Mouse (Mus musculus): Measurements from ENCODE around the gene Entpd1.
A peak's percentile ranks its signal among the peaks of the same experiment; 100 is the strongest.

Entpd1 gene

DNA sequence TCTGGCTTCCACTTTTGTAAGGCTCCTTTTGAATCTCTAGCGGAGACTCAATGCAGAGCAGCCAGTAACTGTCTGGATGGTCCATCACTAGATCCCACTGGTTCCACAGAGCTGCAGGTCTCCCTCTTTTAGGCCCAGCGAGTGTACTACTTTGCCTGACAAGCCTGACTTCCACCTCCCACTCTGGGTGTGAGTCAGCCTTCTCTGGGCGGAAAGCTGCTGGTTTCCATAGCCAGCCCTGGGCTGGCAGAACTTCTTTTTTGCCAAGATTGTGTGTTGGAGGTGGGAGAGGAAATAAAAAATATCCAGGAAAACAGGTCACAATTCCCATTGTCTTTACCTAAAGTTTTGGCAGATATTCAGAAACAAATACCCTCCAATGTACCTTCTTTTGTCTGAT lies 17.9 kb downstream of the Entpd1 start:
- DNase-seq: no peak

DNA sequence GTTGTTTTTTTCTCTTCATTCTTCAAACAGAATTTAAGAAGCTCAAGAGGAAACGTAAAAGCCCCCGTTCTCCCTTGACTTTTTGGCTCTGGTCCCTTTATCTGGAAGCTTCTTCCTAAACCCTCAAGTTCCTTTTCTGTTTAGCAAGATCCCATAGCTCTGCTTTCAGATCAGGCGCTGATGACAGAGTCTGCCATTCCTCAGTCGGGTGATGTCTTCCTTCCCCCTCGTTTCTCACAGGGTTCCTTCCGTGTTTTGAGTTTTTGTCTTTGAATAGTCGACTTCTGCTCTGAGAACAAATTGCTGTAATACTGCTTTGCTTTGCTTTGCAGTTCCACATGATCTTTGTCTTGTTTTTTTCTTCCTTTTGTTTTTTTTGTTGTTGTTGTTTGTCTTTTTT lies 18.4 kb downstream of the Entpd1 start:
- DNase-seq: no peak

DNA sequence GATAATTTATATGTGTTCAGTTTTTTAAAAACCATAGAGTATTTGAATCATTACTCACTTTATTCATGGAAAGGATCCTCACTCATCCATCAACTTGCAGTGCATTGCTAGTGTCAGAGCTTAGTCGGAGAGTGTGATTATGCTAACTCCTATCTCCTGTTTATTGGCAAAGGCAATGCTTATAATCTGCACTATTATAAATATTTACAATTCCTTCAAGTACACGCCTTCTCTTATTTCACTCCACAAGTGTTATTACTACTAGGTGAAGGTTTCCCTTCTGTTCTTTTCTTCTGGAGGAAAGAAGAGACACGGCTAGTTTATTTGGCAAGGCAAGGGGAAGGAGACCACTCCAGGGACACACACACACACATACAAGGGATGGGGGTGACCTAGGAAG lies 20.0 kb downstream of the Entpd1 start:
- no peak for DNase-seq

DNA sequence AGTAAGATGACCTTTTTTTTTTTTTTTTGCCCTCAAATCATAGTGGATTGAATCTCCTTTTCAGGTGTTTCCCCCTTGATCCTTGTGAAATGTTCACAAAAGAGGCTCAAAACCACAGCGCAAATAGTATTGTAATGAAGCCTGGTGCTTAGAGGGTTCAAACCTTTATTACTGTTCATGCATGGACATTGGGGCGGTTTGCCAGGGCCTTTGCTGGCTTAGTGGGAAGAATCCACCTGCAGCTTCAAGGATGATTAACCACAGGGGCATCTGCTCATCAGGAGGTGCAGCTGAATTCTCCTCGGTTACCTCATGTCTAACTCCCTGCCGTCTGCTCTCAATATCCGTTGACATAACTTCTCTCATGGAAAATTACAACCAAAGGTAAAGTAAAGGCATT lies 20.5 kb downstream of the Entpd1 start:
- no peak for DNase-seq

DNA sequence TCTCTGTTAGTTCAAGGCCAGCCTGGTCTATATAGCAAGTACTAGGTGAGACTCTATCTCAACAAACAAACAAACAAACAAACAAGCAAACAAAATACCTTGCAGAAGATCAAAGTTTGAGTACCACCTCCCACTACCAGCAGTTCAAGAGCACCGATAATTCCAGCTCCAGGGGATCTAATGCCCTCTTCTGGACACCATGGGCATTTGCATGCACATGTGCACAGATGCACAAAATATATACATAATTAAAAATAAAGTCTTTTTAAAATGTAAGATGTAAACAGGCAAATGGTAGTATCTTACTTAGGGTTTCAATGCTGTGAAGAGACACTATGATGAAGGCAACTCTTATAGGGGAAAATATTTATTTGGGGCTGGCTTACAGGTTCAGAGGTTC lies 21.0 kb downstream of the Entpd1 start:
- DNase-seq: no peak

DNA sequence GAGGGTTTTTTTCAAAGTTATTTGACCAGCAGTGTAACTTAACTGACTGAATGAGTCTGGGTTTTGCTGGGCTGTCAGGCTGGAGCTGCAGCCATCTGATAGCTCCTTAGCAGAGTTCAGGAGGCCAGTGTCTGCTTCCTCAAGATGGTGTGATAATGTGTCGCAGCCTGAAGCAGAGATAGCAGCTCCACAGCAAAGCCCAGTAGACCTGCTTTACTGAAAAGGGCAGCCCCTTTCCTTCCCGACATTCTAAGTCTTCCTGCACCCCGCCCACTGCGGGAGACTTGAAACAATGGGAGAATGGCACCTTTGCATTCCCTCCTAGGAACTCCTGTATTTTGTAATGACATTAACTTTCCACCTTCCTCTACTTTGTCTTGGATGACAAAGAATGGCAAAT lies 24.9 kb downstream of the Entpd1 start:
- DNase-seq: no peak

DNA sequence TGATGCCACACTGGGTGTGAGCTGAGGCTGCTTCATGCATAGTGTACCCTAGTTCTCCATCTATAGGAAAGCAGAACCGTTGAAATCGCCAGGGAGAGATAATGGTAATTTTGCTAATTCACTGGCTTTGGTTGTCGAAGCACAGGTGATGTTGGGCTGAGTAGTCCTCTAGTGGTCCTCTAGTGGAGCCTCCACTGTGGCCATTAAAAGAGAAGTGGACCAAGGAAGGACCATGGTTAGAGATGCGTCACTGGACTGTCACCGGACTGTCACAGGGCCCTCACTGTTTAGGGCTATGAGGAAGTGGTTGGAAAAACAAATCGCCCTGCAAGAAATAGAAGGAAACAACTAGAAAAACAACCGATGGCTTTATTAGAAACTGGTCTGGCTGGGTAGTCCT lies 25.4 kb downstream of the Entpd1 start:
- DNase-seq: no peak

DNA sequence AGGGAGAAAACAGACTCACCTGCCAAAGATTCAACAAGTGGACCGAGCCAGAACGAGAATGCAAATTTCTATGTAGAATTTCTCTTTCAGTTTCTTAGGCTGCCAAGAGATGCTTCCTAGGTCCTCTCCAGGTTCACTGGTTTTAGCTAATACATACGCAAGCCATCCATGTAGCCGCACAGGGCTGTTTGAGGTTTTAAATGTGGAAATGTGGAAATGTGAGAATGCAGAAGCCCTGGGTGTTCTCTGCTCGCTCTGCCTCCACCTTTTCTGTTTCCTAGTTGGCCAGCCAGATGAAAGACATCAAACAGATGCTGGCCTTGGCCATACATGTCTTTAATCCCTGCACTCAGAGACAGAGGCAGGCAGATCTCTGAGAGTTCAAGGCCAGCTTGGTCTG lies 26.4 kb downstream of the Entpd1 start:
- DNase-seq: no peak

DNA sequence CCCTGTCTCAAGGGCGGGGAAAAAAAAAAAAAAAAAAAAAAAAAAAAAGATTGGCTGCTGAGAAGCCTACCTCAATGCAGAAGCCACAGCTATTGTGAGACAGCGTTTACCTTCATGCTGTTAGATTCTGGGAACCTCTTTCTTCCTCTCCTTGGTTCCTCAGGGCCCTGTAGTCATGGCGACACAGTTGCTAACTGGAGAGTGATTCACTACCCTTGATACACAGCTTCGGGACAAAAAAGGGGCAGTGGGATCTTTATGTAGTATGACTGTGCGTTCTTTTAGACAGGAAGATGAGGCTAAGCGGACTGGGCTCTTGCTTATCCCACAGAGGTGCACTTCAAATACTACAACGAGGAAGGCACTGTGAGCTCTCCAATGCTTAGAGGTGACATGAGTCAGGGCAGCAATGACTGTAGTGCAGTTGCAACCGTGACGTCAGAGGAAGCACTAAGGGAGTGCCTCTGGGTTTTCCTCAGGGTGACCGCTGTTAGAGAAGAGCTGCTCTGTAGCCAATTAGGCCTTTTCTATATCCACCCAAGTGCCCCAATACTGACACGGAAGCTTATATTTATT lies 27.7 kb downstream of the Entpd1 start:
- no peak for DNase-seq

DNA sequence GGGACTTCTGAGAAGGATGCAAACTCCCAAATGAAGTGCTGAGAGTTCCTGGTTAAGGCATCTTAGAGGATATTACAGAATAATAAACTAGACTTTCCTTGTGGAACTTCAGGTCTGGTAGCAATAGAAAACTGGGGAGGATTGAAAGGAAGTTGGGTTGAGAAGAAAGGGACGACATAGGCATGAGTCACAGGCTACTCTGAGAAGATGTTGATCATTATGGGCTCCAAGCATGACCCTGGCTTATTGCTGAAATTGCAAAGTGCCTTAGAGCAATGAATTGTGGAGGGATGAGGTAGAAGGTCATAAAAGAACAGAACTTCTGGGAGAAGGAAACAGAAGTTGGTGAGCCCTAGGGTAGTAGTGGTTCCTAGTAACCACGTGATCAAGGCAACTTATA lies 28.6 kb downstream of the Entpd1 start:
- no peak for DNase-seq

DNA sequence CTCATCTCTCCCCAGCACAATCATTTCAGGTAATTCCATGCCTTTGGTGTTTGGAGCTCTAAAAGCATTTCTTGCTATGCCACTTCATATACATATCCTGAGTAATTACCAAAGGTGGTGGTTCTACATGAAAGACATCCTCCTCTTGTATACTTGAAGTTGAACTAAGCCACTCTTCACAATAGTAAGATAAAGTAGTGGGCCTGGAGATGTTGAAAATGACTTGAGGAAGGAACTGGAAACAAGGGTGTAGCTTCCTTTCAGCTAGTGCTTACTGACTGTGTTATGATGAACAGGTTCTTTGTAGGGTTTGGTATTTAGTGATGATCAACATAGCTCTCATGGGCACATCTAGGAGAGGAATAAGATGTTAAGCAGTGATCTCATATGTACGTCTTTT lies 31.7 kb downstream of the Entpd1 start:
- DNase-seq: no peak

DNA sequence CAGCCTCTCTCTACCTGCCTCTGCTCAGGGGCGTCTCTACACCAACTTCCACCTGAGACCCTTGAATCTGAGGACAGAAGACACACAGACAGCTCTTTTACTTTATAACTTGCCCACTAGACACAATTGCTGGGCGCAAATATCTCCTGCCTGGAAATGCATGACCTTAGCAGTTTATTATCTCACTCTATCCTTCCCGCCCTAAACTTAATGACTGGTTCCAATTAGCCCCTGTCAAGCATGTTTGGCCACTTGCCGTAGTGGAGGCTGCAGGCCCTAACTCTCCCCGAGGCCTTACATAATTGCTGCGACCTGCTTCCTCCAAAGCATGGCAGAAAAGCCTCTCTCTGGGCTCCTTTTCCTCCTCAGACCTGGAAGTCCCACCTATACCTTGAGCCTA lies 34.2 kb downstream of the Entpd1 start:
- DNase-seq: no peak

DNA sequence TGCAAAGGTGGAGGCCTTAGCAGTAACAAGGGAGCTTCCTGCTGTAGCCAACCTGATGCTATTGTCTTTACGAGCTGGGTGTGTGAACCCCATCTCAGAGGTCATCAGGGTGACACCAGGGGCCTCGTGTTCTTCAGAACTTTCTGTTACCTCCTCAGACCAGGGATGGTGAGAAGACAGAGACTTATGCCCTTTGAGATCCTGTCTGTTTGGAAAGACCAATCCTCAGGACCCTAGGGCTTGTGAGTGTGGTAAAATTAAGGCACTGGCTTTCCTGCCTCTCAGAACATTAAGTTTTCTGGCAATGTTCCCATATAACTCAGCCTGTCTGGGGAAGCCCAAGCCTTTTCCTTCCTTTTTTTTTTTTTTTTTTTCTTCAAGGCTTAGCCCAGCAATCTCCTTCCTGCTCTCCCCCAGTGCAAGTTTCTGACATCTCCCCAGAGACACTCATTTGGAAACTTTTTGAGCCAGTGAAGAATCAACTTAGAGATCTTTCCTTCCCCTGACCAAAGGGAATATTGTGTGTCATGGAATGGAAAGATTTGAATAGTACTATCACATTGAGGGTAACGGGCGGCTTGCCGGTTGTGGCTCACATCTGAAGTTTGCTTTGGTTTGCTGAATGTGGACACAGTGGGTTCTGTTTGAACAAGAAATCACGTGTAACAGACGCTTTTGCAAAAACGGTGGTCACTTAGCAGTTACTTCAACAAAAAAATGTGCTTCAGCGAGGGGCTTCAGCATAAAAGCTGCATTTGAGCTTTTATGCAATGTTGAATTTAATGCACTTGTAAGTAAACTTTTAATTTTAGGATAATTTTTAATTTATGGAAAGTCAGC lies 35.4 kb downstream of the Entpd1 start:
- no peak for DNase-seq

DNA sequence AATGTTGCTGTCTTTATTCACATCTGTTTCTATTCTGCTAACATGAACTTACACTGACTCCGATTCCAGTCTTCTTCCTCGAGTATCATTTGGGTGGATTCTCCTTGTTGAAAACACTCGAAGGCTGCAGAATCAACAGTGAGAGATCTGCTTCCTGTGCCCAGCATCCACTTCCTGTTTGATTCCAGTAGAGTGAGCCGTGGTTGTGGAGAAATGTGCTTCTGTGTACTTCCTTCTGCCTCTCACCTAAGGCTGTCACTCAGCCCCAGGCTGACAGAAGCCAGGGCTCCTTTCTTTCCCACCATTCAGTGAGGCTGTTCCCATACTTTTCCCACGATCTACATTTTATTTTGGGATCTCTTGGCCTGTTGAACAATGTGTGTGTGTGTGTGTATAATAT lies 37.9 kb downstream of the Entpd1 start:
- DNase-seq: no peak

DNA sequence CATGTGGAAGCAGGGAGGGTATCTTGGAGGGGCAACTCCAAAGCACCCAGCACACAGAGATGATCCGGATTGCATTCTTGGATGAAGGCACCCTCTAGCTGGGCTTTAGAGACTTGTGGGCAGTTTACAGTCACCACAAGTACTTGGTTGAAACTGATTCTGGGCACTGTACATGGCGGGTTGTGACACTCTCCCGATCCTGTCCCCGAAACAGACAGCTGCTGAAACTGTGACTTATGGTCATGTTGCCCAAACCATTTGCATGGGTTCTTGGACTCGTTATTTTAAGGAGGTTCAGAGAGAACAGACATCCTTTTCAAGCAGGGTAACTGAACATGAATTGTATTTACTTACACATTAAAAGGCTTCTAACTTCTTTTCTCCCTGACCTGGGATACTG lies 44.0 kb downstream of the Entpd1 start:
- DNase-seq: no peak

DNA sequence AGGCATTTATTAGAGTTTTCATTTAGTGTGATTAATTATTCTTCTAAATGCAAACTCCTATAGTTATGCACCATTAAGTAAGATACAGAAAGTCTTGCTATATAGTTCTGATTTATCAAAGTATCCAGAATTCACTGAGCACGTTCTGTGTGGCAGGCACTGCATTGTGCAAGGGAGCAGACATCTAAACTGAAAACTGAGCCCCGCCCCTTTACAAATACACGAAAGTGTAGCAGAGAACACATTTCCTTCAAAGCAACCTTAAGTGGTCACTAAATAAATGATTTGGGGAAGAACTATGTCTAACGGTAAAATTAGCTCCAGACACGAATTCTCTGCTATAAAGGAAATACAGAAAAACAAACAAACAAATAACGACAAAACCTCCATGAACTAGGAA lies 46.1 kb downstream of the Entpd1 start:
- no peak for DNase-seq

DNA sequence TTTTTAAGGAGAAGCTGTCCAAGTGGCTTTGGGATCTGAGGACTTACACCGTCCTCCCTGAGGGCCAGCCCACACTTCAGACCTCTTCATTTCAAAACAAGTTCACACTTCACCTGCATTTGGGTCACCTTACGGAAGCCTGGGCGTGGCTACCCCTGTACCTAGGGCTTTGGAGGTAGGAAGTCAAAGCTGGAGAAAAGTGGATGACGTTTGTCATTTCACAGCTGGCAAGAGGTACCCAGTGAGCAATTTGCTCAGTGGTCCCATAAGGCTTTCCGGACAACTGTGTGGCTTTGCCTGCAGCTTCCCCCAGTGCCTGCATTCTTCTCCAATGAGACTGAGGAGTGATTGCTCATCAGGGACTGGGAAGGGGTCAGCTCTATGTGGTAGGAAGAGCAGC lies 46.8 kb downstream of the Entpd1 start:
- no peak for DNase-seq

DNA sequence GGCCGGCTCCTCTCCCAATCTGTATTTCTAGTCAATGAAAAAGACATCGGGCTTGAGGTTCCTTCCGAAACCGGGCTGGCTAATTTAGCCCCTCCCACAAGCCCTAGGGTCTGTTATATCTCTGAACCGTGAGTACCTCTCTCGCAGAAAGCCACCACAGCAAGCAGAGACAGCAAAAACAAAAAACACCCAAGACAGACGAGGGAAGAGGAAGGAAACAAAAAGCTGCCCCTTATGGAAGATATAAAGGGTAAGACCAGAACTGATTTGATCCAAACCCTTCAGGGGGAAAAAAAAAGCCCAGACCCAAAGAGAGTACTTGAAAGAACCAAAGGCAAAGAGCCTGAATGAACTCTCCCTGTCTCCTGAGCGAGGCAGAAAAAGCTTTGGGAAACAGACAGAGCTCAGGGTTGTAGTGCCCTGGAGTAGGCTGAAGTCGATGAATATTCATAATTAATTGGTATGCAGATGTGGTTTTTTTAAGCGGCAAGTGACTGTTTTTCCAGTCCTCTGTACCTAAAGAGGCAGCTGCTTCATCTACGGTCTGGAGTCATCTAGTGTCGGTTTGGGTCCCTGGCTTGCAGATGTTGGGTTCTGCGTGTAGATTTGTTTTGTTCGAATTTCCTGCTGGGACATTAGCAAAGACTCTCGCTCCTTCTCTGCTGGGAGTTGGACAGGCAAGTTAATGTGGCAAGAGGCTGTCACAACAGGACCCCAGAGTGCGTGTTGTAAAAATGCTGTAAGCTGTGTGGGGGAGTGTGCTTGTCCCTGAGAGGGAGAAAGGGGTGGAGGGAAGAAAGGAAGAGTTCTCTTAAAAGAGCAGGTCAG lies 47.7 kb downstream of the Entpd1 start:
- peak; percentile 9 for DNase-seq

DNA sequence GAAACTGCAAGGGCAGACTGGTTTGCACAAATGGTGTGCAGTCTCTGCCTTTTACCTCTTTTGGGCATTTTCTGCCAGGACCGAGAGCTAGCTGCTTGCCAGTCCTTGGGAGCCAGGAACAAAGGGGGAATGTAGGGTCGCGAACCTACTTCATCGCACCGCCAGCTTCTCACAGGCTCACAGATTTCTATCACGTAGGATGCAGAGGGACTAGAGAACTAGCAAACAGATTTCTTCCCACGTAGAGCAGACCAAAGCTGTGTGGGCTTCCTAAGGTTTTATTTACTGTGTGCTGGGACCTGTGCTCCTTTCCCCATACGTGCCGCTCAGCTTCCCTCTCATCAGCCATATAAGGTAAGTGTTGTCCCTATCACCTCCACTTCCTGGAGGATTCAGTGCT lies 48.3 kb downstream of the Entpd1 start:
- DNase-seq: no peak

DNA sequence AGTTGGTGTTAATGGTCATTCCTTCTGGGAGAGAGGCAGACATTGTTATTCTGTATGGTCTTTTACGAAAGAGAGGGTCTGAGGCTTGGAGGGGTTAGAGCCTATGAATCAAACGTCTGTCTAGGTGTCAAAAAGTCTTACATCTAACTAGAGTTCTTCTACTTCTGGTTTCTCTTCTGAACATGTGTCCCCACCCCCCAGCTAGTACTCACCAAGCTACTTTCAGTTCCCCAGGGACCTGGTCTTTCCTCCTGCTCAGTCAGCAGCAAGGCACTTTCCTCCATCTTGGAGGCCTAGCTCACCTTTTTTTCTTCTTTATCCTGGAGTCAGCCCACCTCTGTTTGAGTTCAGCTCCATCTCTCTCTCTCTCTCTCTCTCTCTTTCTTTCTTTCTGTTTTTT lies 48.9 kb downstream of the Entpd1 start:
- no peak for DNase-seq

DNA sequence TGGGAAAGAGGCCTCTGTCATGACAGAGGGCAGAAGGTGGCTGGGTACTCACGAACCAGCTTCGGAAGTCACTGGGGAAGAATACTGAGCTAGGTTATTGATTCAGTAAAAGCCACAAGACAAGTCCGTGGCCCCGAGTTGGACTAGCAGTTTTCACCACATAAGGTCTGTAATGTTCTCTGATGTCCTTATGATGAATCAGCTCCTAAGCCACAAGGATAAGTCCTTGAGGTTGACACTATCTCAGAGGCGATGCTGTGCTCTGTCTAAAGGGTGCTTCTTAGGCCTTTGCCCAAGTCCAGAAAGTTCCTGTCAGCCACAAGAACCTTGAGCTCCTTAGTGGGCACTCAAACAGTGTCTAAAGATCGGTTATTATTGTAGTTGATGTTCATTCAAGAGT lies 49.7 kb downstream of the Entpd1 start:
- DNase-seq: no peak

DNA sequence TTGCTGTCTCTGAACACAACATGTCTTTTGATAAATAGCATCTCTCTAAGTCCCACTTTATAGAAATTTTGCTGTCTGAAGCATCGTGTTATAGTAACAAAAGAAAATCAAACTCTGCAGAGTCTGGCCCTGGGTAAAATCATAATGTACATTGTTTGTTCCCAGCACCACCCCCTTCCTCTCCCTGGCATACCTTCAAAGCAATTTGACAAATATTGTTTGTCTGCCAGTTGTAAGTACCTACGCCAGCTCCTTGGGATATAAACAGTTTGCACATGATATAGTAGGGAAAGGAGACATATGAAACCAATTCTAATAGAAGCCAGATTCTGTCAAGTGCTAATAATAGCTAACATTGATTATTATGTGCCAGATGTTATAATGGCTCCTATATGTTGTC lies 50.6 kb downstream of the Entpd1 start:
- DNase-seq: no peak

DNA sequence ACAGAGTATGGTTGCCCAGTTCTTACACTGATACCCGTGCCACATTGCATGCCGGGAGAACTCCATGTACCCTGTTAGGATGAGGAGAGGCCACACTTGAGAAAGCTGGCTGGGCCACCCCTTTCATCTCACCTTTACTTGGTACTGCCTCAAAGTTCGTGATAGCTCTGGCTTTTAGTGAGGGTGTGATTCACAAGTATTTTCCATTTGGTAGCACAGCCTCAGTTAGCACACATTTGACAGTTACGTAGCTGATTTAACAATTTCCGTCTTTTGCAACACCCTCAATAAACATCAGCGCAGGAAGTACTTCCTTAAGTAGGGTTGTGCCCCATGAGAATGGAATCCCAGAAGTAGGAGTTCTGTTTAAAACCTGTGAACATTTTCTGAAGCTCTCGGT lies 53.6 kb downstream of the Entpd1 start:
- DNase-seq: no peak

DNA sequence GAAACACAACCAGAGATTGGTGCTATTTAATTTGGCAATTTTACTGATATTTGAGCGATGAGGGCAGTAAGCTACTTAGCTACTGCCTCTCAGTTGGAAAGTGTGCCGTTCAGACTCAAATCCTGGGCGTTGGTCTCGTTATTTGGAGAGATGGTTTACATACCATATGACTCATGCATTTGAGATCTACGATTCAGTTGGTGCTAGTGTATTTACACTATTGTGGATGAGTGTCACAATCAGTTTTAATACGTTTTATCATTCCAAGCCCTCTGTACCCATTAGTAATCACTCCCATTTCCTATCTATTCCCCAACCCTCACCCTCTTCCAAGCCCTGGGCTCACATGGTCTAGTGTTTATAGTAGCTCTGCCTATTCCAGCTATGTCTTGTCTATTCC lies 54.9 kb downstream of the Entpd1 start:
- DNase-seq: no peak
